Mouse (Mus musculus) brain, embryonic 18.5 days (tissue): Measurements from ENCODE around the gene Xcl1.

ENCODE experiments used
- DNase-seq: peaks from one replicate; pipeline ENCODE4 v3.0.0-alpha.2; 2012; ENCODE audit warnings: low read depth, low spot score

Xcl1 gene

GRCm38 (mm10) chr1:164905047-164905446 lies 30.3 kb downstream of the Xcl1 start:
- no peak for DNase-seq

- no peak for DNase-seq
Observed at GRCm38 (mm10) chr1:164900696-164901095, 34.6 kb downstream of the Xcl1 start.

GRCm38 (mm10) chr1:164900226-164900625 lies 35.1 kb downstream of the Xcl1 start:
- DNase-seq = no peak

- no peak for DNase-seq
Observed at GRCm38 (mm10) chr1:164899506-164899905, 35.8 kb downstream of the Xcl1 start.

GRCm38 (mm10) chr1:164898846-164899351 lies 36.4 kb downstream of the Xcl1 start:
- DNase-seq = peak; percentile 83

- no peak for DNase-seq
Observed at GRCm38 (mm10) chr1:164897163-164897817, 38.0 kb downstream of the Xcl1 start.

- no peak for DNase-seq
Observed at GRCm38 (mm10) chr1:164896211-164897145, 38.8 kb downstream of the Xcl1 start.

GRCm38 (mm10) chr1:164895806-164896205 lies 39.5 kb downstream of the Xcl1 start:
- DNase-seq = no peak

GRCm38 (mm10) chr1:164890366-164890765 lies 45.0 kb downstream of the Xcl1 start:
- DNase-seq = no peak

- DNase-seq = no peak
Observed at GRCm38 (mm10) chr1:164888563-164888962, 46.8 kb downstream of the Xcl1 start.

GRCm38 (mm10) chr1:164887775-164888174 lies 47.6 kb downstream of the Xcl1 start:
- DNase-seq = no peak

GRCm38 (mm10) chr1:164881891-164882290 lies 53.4 kb downstream of the Xcl1 start:
- no peak for DNase-seq
